Mouse (Mus musculus) gonadal fat pad, adult 2 months (tissue): ENCODE results near the gene Rangap1. TPM values are rescaled to one million over a fixed set of nuclear protein-coding genes. Genes with fewer than 3 reads are reported as not detected.
"Not testable (repeated sequence)": the region's sequence is repeated elsewhere in the genome, so short reads cannot be mapped to it uniquely, and the experiment has no call there.

Source experiments
- DNase-seq: peaks from one replicate; pipeline ENCODE4 v3.0.0-alpha.2; 2012; ENCODE audit warnings: low read depth
- polyA plus RNA-seq: library from polyadenylated mRNA; depleted of rRNA; stranded (reverse); fragments of >200 nt; gene quantifications from 2 replicates; pipeline ENCODE4 v1.2.3, GENCODE M21; 2012

Gene Rangap1
- polyA plus RNA-seq, 1 experiment = 30.1 TPM

DNA sequence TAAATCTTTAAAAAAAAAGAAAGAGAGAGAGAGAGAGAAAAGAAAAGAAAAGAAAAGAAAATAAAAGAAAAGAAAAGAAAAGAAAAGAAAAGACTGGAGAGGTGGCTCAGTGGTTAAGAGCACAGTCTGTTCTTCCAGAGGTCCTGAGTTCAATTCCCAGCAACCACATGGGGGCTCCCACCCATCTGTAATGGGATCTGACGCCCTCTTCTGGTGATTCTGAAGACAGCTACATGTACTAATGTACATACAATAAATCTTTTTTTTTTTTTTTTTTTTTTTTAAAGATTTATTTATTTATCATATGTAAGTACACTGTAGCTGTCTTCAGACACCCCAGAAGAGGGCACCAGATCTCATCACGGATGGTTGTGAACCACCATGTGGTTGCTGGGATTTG lies 3.0 kb downstream of the Rangap1 start:
- not testable (repeated sequence) for DNase-seq

DNA sequence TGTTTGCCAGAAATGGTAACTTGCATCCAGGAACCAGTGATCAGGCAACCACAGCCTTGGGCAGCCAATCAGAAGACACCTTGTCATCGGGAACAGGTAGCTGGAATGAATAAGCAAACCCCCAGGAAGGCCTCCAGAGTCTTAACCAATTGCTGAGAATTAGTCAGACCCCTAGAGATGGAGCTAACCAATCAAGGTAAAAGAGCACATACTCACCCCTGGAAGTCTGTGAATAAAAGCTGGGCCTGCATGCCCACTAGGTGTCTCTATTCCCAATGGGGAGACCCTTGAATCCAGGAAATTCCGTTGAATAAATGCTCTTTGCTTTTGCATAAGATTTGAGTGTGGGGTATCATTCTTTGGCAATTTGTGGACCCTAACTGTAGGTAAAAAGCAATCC lies 5.4 kb downstream of the Rangap1 start:
- no peak for DNase-seq

DNA sequence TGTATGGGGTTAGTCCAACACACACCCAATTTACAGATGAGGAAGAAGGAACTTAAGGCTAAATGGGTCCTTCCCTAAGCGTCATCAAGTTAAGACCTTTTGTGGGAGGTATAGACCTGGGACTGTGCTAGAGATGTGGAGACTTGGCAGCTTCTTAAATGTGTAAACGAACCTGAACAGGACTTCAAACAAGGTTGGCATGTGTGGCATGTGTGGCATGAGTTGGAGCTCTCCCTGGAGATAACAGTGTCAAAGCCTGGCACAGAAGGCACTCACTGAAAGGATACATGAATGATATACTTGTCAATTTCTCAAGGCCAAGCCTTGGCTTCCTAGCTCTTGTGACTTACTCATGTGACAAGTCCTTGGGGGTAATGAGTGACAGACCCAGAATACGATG lies 6.0 kb downstream of the Rangap1 start:
- DNase-seq = no peak

DNA sequence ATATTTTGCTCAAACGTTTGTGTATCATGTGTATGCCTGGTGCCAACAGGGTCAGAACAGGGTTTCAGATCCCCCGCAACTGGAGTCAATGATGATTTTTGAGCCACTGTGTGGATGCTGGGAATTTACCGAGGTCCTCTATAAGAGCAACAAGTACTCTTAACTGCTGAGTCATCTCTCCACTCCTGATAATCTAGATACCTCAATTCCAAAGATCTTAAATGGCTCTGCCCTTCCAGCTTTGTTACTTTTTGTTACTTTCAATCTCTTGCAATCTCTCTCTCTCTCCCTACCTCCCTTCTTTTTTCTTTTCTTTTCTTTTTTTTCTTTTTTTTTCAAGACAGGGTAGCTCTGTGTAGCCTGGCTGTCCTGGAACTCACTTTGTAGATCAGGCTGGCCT lies 10.3 kb downstream of the Rangap1 start:
- no peak for DNase-seq

DNA sequence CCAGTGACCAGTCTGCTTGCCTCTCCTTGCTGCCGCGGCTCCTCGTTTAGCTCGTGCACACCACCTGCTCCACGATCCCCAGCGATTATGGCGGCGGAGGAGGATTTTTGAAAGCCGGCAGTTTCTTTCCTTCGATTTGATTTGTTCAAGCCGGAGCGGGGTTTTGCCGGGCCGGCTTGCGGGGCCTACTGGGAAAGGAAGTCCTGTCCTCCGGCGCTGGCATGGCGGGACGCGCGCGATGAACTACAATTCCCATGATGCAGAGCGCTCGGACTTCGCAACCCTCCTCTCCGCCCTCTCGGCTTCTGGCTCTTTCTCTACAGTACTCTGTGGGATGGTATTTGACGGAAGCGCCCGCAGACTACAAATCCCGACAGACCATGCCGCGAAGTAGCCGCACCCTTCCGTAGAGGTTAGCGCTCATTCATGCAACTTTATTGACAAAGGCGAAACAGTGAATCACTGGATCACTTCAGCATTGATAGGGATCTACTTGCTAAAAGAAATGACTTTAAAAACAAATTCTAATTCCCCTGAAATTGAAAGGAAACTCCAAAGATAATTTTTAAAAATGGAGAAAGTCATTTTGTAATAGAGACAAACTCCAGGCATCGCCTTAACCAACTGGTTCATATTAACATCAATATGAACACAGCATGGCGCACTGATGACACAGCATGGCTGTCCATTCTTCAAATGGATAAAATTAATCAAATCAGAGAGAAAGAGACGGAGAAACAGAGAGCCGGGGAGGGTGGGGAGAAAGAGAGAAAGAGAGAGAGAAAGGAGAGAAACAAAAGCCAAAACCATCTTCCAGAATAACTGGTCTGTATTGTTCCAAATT lies 15.3 kb downstream of the Rangap1 start:
- peak; percentile 89 for DNase-seq

DNA sequence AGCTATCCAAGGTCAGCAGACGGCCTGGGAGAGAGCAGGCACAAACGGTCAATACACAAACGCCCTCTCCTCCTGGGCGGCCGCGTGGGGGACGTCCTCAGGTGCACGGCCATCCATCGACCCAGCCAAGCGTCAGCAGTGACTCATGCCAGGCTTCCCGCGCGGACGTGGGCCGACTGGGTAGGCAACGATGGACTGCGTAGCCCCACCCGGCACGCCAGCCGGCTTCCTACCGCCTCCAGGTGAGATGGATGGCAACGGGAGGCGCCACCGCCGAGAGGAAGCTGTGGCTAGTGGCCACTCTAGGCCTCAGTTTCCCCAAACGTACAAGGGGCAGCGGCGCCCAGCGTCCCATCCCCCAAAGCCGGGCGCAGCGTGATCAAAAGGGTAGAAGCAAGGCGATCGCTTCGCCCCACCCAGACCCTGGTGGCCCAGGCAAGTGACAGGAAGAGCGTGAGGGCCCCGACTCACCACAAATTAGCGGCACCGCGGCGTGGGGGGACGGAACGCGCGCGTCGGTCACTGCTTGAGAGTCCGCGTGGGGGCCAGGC lies 16.0 kb downstream of the Rangap1 start:
- no peak for DNase-seq

DNA sequence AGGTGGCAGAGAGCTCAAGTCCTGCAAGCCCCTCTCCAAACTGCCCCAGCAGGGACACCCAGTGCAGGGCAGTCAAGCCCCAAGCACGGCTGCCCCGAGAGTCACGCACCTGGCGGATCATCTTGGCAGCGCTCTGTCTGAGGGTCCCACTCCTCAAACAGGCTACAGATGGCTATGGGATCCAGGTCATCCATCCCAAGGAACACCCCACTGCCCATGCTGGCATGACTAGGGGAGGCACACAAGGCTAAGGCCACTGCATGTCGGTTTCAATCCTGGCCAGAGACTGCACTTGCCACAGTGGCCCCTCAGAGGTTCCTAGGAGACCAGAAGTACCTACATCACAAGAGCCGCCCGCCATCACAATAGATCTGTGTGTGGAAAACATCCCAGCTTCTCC lies 19.4 kb downstream of the Rangap1 start:
- DNase-seq = no peak

DNA sequence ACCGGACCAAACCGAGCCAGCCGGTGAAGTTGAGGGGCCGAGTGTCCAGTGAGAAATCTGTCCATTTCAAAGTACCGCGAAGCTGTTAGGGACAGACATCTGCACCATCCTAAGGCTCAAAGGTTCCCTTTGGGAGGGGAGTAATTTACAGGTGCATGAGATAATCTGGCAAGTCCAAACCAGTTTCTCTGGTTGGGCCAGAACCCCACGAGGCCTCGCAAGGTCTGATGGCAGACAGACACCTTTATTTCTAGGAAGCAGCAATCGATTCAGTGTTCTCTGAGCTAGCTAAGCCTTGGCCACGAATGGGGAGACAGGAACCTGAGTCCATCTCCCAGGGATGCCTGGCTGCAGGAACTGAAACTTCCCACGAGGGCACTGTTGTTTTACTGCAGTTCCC lies 21.7 kb downstream of the Rangap1 start:
- no peak for DNase-seq

DNA sequence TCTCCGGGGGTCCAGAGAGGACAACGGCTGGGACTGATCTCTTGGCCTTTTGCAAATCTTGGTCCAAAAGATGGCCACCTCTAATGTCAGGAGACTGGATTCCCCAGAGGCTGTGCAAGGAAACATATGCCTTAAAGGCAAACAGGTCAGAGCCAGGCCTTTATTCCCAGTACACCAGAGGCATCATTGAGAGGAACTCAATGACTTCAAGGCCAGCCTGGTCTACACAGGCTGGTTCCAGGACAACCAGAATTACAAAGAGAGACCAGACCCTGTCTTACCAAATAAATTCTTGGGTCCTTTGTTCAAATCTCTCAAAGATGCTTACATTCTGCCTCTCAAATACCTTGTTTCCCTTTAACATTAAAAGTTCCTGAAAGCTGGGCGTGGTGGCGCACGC lies 23.0 kb downstream of the Rangap1 start:
- DNase-seq = no peak

DNA sequence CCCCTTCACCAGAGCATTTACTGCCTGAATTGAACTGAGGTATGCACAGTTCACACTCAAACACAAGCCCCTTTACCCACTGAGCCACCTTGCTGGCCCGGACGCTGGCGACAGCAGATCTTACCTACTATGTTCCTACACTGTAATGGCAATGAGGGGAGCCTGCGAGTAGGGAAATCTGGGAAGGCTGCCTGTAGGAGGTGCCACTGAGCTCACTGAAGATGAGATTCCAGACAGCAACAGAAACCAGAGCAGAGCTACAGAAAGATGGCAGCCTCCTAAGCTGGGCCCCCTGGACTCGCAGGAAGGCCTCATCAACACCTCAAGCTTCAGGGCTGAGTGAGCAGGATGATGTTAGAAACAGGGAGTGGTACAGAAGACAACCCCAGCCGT lies 26.2 kb downstream of the Rangap1 start:
- no peak for DNase-seq

DNA sequence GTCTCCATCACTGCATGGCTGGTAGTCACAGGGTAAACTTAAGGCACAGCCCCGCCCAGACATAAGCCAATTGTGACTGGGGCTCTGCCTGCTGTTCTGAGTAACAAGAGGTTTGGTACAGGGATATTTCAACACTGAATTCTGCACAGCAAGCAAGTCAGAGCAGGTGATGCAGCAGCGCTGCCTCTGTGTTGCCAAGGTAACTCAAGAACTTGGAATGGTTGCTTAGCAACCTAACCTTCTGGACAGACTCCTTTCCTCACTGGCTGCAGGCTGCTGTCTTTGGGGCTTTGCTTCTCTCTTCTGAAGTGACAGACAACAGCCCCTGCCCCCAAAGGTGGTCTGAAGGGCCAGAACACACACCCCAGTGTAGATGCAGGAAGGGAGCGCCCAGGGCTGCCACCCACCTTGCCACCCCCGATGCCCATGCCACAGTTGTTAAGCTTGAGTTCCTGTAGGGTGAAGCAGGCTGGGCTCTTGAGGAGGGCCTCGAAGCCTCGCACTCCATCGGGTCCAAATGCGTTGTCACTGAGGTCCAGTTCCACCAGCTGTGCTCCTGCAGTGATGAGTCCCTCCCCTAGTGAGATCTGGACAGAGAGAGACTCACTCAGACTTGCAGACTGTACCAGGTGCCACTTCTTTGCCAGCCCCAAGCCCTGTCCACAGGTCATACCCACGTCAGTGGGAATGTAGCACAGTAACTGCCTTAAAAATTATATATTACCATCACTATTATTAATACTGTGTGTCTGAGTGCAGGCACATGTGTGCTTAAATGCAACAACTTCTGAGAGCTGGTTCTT lies 26.8 kb downstream of the Rangap1 start:
- no peak for DNase-seq

DNA sequence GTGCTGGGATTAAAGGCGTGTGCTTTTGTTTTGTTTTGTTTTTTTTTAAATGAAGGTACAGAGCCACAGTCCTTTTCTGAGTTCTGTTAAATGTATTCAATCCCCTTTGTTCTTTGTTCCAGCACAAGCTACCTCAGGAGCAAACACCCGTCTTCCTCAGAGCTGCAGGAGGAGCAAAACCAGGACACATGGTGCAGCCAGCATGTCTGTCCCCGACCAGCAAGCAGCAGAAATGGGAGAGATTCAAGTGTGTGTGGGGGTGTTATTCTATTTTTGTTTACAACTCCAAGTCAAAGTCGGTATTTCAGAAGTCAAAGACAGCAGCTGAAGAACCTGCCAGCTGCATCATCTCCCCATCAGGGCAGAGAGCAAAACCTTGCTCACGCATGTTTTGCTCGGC lies 31.6 kb downstream of the Rangap1 start:
- no peak for DNase-seq

DNA sequence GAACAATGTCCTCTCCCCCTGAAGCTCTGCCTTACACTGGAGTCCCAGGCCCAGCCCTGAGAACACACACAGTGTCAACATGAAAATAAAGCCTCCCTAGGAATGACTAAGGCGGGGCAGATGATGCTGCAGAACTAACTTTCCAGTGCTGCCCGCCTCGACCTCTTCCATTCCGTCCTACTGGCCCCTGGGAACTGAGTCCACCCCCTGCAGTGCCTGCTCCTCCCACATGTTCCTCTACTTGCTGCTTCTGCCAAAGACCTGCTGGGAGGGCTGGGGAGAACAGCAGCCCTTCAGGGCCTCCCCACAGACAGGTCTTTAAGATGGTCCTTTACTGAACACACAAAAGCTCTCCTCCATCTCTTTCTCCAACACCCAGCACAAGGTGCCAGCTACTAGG lies 34.5 kb downstream of the Rangap1 start:
- DNase-seq = no peak

DNA sequence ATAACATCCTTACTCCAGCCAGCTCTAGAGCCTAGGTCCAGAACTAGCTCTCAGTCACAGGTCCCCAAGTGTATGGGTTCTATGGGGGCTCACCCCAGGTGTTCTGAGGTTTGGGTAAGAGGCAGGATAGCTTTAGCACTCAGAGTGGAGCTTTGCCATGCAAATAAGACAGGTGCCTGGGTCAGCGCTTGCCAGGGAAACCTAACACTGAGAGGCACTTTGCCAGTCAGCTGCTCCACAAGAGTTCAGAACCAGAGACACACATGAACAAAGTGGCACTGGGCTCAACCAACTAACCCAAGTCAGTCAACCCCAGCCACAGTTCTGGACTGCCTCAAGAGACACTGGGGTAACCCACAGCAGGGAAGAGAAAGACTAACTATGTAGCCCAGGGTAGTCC lies 35.6 kb downstream of the Rangap1 start:
- DNase-seq = no peak

DNA sequence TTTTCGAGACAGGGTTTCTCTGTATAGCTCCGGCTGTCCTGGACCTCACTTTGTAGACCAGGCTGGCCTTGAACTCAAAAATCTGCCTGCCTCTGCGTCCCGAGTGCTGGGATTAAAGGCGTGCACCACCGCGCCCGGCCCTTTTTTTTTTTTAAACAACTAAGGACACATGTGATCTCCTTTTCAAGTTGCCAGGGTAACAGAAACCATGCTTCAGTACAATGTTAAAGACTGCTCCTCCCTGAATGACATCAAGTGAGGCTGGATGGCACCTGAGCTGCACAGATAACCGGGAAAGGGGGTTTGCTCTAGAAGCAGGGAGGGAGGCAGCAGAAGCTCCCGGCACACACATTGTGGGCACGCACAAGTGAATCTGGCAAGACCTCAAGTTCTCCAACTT lies 36.3 kb downstream of the Rangap1 start:
- DNase-seq = no peak

DNA sequence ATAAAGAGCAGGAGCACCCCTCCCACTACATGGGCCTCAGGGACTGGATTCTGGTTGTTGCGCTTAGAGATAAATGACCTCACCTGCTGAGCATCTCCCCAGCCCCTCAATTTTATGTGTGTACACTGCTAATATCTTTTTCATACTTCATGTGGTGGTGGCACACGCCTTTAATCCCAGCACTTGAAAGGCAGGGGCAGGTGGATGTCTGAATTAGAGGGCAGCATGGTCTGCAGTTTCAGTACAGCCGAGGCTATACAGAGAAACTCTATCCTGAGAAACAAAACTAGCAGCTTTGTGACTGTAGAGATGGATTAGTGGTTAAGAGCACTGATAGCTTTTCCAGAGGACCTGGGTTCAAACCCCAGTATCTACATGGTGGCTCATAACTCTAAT lies 42.2 kb downstream of the Rangap1 start:
- no peak for DNase-seq

DNA sequence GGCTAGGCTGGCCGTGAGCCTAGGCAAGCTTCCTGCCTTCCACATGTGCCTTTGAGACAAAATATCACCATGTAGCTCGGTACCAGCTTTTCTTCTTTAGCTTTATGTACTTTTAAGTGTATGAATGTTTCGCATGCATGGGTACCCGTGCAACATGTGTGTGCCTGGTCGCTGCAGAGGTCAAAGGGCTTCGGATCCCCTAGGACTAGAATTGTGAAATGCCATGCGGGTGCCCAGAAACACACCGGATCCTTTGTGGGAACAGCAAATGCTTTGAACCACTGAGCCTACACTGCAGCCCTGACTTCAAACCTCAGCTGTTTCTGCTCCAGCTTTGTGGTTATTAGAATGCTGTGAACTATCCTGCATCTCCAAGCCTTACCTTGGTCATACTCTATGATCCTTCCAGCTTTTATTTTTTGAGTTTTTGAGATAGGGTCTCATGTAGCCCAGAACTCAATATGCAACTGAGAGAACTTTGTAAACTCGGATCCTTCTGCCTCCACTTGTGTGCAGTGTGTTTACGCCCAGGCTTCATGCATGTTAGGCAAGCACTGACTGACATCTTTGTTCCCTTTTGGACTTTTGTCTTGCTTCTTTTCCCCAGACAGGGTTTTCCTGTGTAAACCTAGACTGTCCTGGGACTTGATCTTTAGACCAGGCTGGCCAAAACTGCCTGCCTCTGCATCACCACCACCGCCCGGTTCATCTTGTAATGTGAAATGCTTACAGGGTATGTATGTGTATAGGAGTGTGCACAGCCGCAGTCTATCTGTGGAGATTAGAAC lies 42.8 kb downstream of the Rangap1 start:
- DNase-seq = no peak

DNA sequence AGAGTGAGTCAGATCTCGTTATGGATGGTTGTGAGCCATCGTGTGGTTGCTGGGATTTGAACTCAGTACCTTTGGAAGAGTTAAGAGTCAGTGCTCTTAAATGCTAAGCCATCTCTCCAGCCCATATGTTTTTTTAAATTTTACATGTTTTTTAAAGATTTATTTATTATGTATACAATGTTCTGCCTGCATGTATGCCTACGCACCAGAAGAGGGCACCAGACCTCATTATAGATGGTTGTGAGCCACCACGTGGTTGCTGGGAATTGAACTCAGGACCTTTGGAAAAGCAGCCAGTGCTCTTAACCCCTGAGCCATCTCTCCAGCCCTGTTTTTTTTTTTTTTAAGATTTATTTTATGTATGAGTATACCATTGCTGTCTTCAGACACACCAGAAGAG lies 44.0 kb downstream of the Rangap1 start:
- DNase-seq = not testable (repeated sequence)

DNA sequence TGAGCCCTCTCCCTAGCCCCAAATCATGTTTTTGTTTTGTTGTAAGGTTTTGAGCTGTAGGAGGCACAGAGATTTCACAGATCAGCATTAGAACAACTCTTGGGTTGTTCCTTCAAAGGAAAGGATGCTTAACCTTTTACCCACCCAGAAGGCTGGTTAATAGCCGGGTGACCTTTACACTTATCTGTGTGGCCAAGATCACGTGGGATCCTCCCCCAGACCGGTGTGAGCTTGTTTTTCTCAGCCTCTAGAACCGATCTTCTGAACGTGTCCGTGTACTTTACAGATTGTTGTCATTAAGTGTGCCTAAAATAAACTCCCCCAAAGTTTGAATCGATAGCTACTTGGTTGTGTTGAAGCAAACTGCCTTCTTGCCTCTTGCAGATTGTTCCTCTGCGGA lies 44.7 kb downstream of the Rangap1 start:
- no peak for DNase-seq

DNA sequence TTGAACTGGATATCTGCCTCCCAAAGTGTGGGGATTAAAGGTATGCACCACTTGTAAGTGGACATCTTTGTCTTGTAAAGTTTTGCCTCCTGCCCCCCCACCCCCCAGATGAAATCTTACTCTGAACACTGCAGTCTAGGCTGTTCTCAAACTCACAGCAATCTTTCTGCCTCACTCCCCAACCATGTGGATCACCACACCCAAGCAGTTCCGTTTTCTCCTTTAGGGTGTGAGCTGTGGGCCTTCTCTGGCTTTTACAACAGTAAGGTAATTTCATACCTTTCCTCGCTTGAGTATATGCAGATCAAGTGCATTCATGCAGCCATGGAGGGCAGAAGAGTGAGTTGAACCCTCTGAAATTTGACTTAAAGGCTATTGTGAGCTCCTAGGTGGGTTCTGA lies 45.2 kb downstream of the Rangap1 start:
- no peak for DNase-seq

DNA sequence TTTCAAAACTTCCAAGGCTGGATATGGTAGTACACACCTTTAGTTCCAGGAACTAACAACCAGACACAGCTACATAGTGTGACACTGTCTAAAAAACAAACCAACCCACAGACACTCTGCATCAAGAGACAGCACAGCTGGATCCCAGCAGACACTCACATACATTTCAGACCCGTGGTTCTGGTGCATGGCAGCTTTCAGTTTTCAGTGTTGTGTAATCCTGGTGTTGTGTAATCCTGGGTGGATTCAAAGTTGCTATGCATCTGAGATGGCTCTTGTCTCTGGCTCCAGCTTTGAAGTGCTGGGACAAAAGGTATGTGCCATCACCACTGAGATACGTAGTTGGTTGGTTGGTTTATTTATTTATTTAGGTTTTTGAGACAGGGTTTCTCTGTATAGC lies 46.8 kb downstream of the Rangap1 start:
- DNase-seq = peak; percentile 38

DNA sequence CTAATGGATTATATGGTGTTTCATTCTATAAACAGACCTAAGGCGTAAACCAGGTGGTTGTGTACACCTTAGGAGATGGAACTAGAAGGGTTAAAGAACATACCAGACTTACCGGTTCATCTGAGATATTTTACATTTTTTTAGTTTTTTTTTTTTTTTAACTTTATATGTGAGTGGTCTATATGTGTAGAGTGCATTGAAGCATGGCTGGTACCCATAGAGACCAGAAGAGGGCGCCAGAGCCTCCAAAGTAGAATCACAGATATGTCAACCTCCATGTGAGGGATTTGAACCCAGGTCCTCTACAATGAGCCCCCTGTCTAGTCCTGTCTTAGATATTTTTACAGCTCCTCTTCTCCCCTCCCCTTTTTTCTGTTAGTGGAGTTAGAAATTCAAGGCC lies 47.5 kb downstream of the Rangap1 start:
- DNase-seq = no peak
